Mouse (Mus musculus) forebrain, embryonic 15.5 days (tissue): ENCODE results near the gene Cldn20. TPM values are rescaled to one million over a fixed set of nuclear protein-coding genes. Genes with fewer than 3 reads are reported as not detected.

Experiments used
- polyA plus RNA-seq: library from polyadenylated mRNA; unstranded; fragments of >200 nt; fragmentation: Nextera tagmentation; extraction: Ambion mirVana; gene quantifications from 2 replicates; pipeline ENCODE4 v1.2.1, GENCODE M21; 2015

Cldn20 gene
- polyA plus RNA-seq, 1 experiment from 2014 or later = 0.83 TPM

Other genes with a start within 250 kb of the Cldn20 start
- 119 and 122 TPM in 2 replicates for gene Tiam2, start 206.0 kb upstream of the Cldn20 start, polyA plus RNA-seq
- gene Tfb1m, start 25.2 kb downstream of the Cldn20 start, polyA plus RNA-seq = 13.7 and 14.9 TPM in 2 replicates
- not detected in 2 replicates for gene Nox3, start 163.7 kb downstream of the Cldn20 start, polyA plus RNA-seq